Mouse (Mus musculus) gastrocnemius, postnatal 4 days (tissue): ENCODE data around the gene Hrh2. TPM values are rescaled to one million over a fixed set of nuclear protein-coding genes. Genes with fewer than 3 reads are reported as not detected.

ENCODE experiments used
- DNase-seq, 2 experiments: peaks; one replicate each; pipeline ENCODE4 v3.0.0; 2021 to 2022; ENCODE audit warnings: low spot score in 2 of 2, mixed read lengths in 2 of 2
- total RNA-seq, 2 experiments: library from RNA; stranded (reverse); gene quantifications; 2 replicates each; pipeline ENCODE4 v1.2.3; 2021

The Hrh2 gene
- total RNA-seq, 2 experiments from 2014 or later = 0.05 to 0.10 TPM

GRCm38 (mm10) chr13:54215777-54216316 lies 23.9 kb downstream of the Hrh2 start:
- DNase-seq = no peak

GRCm38 (mm10) chr13:54218341-54218740 lies 26.4 kb downstream of the Hrh2 start:
- DNase-seq = no peak

- no peak for DNase-seq
These were observed 29.8 kb downstream of the Hrh2 start for GRCm38 (mm10) chr13:54221631-54222179.

- DNase-seq = no peak
These were observed 31.2 kb downstream of the Hrh2 start for GRCm38 (mm10) chr13:54222921-54223769.

- DNase-seq = peak in 1 of 2 experiments; percentile 64
These were observed 36.1 kb downstream of the Hrh2 start for GRCm38 (mm10) chr13:54227916-54228483.

GRCm38 (mm10) chr13:54230081-54230480 lies 38.2 kb downstream of the Hrh2 start:
- no peak for DNase-seq

- no peak for DNase-seq
These were observed 39.9 kb downstream of the Hrh2 start for GRCm38 (mm10) chr13:54231868-54232267.

GRCm38 (mm10) chr13:54237512-54237911 lies 45.6 kb downstream of the Hrh2 start:
- DNase-seq = no peak

GRCm38 (mm10) chr13:54238585-54239323 lies 46.8 kb downstream of the Hrh2 start:
- DNase-seq = no peak

GRCm38 (mm10) chr13:54242380-54242779 lies 50.5 kb downstream of the Hrh2 start:
- DNase-seq = no peak

- no peak for DNase-seq
These were observed 53.3 kb downstream of the Hrh2 start for GRCm38 (mm10) chr13:54245204-54245603.

- peak; percentile 52 to 69 for DNase-seq
These were observed 55.6 kb downstream of the Hrh2 start for GRCm38 (mm10) chr13:54247545-54247944.

GRCm38 (mm10) chr13:54248436-54248995 lies 56.6 kb downstream of the Hrh2 start:
- no peak for DNase-seq

GRCm38 (mm10) chr13:54249007-54249406 lies 57.1 kb downstream of the Hrh2 start:
- DNase-seq = peak in 1 of 2 experiments; percentile 56

GRCm38 (mm10) chr13:54250346-54250745 lies 58.4 kb downstream of the Hrh2 start:
- no peak for DNase-seq

- DNase-seq = no peak
These were observed 59.8 kb downstream of the Hrh2 start for GRCm38 (mm10) chr13:54251541-54252225.

- DNase-seq = no peak
These were observed 65.8 kb downstream of the Hrh2 start for GRCm38 (mm10) chr13:54257580-54258223.

GRCm38 (mm10) chr13:54258231-54258743 lies 66.4 kb downstream of the Hrh2 start:
- DNase-seq = no peak

GRCm38 (mm10) chr13:54260318-54260717 lies 68.4 kb downstream of the Hrh2 start:
- no peak for DNase-seq
